Mouse (Mus musculus) hematopoietic stem cell, adult 5-6 weeks (primary cell): Measurements from ENCODE around the gene Ttc23. TPM values are rescaled to one million over a fixed set of nuclear protein-coding genes. Genes with fewer than 3 reads are reported as not detected.

Experiments
- ATAC-seq, 2 experiments: fragments of 125-278 bp in 1 of 2; replicated peaks in 1 of 2; 2 replicates each; pipeline ENCODE4 v1.8.0; 2016 to 2017; ENCODE audit warnings: inconsistent platforms in 2 of 2, mild to moderate bottlenecking in 2 of 2, moderate number of reproducible peaks in 2 of 2, low read depth in 1 of 2, moderate TSS enrichment in 1 of 2; ENCODE audit not compliant: low FRiP score in 2 of 2, poor library complexity in 2 of 2, severe bottlenecking in 2 of 2, insufficient read depth in 1 of 2, low TSS enrichment in 1 of 2
- total RNA-seq: library from RNA; stranded (forward); fragments of 172-1452, 232-1000 nt; gene quantifications from 2 replicates; pipeline ENCODE4 v1.2.3, GENCODE M21; 2017

Gene Ttc23
- total RNA-seq, 1 experiment from 2014 or later, result 1.8 TPM

- peak; percentile 34 to 50; a peak in 2 of 4 replicates for ATAC-seq
Measured at GRCm38 (mm10) chr7:67758858-67759628, 111.8 kb downstream of the Ttc23 start.

DNA sequence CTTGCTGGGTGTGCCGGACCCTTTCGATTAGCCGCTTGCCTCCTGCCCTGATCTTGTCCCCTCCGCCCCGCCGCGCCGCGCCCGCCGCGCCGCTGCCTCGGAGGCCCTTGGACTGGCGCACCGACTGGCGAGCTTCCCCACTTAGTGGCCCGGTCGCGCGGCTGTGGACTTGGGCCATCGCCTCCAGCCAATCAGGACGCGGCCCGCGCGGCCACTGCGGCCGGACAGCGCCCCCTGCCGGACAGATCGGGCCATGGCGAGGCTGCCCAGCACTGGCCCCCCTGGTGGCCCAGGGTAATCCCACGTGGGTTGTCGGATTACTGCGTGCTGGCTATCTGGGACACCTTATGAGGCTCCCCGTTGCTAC, 112.4 kb downstream of the Ttc23 start, which contains the start of gene Synm:
TSS of gene Synm (minus strand) at position 114 of the 367 bp plus-strand sequence.
- ATAC-seq, result peak; percentile 76 to 87

DNA sequence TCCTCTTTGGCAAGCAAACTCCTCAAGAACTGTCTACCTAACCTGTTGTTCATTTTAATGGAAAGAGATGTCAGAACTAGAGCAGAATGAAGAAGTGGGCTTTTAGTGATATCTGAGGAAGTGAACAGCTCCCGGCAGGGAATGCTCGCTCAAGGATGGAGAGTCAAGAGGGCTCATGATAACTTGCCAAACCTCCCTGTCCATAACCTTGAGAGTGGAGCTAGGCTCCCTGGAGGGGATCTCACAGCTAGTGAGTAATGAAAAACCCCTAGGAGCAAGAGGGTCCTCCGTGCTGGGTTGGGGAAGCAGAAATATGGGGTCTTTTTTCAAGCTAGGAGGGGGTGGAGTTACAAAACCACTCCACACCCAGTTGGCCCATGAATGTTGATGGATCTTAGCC, 116.4 kb downstream of the Ttc23 start:
- no peak for ATAC-seq

DNA sequence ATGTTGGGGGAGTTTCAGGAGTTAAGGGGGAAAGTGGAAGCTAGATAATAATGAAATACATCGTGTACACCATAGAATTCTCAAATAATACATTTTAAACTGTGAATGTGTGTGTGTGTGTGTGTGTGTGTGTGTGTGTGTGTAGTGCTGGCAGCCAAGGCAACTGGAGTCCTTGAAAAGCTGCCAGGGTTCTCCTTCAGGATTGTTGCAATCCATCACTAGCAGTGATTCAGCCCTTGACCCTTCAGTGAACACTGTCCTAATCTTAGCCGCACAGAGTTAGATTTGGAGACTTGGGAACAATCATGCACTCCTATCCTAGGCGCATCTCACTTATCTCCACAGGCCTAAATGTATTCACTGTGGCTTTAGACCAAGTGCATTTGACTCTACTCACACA, 120.9 kb downstream of the Ttc23 start:
- ATAC-seq, result no peak

DNA sequence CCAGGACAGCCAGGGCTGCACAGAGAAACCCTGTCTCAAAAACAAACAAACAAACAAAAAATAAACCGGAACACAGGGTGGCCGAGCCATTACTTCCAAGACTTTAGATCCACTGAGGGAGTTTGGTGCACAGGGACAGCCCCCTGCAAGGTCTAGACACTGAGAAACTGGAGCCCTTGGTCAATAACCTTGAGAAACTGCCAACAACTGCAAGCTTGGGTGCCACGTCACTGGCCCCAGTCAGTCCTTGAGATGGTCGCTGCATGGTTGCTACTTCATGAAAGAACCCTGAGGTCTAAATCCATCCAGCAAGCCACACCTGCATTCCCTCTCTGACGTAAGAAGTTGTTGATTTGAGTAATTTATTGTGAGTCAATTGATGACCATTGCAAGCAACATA, 122.3 kb downstream of the Ttc23 start:
- no peak for ATAC-seq

GRCm38 (mm10) chr7:67772231-67772630, 125.0 kb downstream of the Ttc23 start:
- no peak for ATAC-seq

DNA sequence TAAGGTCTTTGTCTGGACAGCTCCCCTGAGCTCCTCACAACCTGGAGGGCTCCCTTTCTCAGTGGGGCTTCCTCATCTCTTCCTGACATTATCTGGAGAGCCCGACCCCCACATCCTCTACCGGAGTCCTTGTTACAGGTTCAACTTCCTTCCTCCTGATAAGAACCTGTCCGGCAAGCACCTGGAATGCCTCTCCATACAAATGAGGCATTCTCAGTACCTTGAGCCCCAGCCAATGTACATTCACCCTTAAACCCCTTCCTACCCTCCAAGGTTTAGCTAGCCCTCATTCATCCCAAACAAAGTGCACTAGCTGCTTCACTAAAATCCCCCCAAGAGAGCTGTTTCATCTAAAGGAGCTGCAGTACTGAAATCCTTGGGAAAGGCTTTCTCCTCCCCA, 128.4 kb downstream of the Ttc23 start:
- ATAC-seq, result no peak

DNA sequence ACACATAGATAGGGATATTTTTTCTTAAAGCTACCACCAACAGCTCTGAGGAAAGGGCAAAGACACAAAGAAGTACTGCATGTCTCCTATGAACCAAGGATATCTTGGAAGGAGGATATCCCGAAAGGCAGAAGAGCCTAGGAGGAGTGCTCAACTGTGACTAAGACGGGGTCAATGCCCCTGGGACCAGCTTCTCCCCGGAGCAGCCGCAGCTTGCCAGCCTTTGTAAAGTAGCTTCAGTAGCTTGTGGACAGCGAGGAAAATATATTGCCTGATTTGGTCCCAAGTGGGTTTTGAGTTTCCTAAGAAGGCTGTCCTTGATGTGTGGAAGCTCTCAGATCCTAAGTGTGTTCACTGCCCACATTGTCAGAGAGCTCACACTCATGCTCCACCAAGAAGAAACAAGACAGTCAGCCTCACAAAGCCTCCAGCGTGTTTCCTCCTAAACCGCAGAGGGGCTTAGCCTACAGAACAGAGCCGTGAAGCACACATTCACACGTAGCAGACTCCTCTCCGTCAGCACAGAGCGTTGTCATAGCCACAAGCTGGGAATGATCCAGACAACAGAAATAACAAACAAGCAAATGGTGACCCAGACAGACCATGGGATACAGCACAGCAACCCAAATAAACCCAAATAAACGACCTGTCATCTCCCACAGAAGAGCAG, 129.6 kb downstream of the Ttc23 start:
- ATAC-seq, result no peak

- no peak for ATAC-seq
Measured at GRCm38 (mm10) chr7:67787861-67788260, 140.7 kb downstream of the Ttc23 start.

DNA sequence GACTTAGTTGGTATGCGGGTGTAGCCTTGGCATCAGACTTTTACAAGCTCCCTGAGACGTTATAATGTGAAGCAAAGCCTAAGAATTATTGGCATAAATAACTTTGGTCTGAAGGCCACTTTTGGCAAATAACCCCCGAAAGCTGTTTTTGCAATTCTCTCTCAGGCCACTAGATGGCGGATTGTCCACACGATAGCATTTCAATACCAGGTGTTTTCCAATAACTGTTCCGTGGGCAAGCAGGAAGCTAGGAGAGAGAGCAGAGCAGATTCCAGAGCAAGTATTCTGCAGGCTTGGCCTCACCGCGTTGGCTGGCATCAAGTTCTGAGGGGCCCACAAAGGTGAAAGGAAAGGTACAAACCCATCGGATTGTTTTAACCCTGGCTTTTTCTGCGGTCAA, 141.5 kb downstream of the Ttc23 start:
- ATAC-seq, result peak; percentile 71 to 75; a peak in 3 of 4 replicates

- no peak for ATAC-seq
Measured at GRCm38 (mm10) chr7:67791256-67791655, 144.0 kb downstream of the Ttc23 start.

GRCm38 (mm10) chr7:67793449-67793848, 146.2 kb downstream of the Ttc23 start:
- no peak for ATAC-seq

DNA sequence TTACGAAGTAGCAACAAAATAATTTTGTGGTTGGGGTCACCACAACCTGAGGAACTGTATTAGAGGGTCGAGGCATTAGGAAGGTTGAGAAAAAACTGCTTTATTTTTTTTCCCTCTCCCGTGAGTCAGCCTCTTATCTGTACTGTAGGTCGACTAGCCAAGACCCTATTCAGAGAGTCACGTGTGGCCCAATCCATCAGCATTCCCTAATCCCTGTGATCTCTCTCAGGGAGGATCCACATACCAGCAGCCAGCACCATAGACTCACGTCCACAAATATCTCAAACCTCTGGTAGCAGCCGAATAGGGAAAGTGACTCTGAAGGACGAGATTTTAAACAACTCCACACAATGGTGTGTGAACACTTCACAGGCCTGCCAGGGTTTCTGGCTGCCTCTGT, 149.9 kb downstream of the Ttc23 start:
- no peak for ATAC-seq

DNA sequence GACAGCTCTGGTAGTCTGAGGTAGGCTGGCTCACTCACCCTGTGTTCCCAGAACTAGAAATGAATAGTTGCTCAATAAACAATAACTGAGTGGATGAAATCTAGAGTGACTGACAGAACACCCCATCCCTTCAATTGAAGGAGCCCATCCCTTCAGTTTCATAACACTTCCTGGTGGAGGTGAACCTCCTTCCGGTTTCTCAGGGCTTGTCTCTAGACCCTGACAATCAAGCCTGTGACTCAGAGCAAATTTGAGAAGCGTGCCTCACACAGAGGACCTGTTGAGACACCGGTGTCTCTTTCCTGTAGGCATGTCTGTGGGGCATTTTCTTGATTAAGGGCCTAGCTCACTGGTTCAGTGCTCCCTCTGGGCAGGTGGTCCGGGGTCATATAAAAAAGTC, 151.3 kb downstream of the Ttc23 start:
- peak in 1 of 2 experiments; percentile 52; a peak in 1 of 4 replicates for ATAC-seq

GRCm38 (mm10) chr7:67800547-67800946, 153.3 kb downstream of the Ttc23 start:
- ATAC-seq, result no peak

- no peak for ATAC-seq
Measured at GRCm38 (mm10) chr7:67801022-67801421, 153.8 kb downstream of the Ttc23 start.

GRCm38 (mm10) chr7:67803015-67803856, 156.0 kb downstream of the Ttc23 start:
- ATAC-seq, result peak; percentile 75 to 78; a peak in 3 of 4 replicates

DNA sequence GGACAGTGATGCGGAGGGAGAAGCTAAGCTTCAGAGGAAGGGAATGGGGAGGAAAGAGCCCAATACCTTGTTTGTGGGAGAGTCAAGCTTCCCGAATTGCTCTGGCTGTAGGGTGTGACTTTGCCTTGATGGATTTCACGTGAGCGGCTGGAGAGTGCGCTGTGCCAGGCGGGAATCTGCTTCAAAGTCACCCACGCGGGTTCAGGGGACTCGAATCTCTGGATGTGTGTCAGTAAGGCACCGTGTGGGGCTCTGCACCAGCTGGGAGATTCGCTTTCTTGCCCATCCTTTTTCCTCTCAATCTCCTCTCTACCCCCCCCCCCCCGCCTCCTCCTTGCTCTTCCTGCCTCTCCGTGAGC, 156.6 kb downstream of the Ttc23 start:
- no peak for ATAC-seq
